Mouse (Mus musculus): ENCODE results near the gene Rab11fip4. TPM values are rescaled to one million over a fixed set of nuclear protein-coding genes. Genes with fewer than 3 reads are reported as not detected.

Rab11fip4 gene
- 100 to 1,000 TPM; 234 to 237 TPM for total RNA-seq (2021)
- long read RNA-seq, experiment 1, full-length matches to known transcripts: 33 of 143 reads
- long read RNA-seq, experiment 1, partial matches to known transcripts: 11 of 143 reads
- long read RNA-seq, experiment 1, other reads (novel, unspliced or antisense): 99 of 143 reads
- long read RNA-seq, experiment 2, full-length matches to known transcripts: 19 of 79 reads
- long read RNA-seq, experiment 2, partial matches to known transcripts: 1 of 79 reads
- long read RNA-seq, experiment 2, other reads (novel, unspliced or antisense): 59 of 79 reads

DNA sequence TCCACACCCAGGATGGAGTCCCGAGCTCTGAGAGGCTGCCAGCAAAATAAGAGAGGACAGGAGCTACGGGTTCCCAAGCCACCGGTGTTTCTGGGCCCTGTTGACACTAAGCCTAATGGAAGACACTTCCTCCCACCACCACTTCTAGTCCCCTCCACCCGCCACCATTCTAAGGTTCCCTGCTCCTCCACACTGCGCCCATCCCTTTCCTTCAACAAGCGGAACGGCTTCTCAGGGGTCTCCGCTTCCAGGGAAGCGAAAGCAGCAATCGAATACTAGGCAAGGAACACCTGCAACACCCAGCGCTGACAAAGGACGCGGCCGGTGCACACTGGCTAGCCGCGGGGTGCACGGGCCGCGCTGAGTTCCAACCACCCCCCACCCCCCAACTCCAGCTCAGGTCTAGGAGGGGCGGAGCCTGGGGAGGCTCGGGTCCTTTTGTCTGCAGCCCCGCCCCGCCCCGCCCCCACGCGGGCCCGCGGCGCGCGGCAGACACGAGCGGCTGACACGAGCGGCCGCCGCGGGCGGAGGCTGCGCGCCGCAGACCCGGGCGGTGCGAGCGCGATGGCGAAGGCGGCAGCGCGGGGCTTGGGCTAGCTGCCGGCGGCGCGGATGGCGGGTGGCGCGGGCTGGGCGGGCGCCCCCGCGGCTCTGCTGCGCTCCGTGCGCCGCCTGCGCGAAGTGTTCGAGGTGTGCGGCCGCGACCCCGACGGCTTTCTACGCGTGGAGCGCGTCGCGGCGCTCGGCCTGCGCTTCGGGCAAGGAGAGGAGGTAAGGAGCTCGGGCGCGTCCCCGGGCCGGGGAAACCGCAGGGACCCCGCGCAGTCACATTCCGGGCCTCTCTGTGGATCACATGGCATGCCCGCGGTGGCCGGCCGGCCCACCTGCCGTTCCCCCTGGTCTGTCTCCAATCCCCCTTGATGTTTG lies at the start of gene Rab11fip4:
Rab11fip4 (plus strand) TSS at position 549 of the 927 bp plus-strand sequence.
- DNase-seq (ENCODE audit: low spot score in 2 of 2): peak; percentile 47 to 68

DNA sequence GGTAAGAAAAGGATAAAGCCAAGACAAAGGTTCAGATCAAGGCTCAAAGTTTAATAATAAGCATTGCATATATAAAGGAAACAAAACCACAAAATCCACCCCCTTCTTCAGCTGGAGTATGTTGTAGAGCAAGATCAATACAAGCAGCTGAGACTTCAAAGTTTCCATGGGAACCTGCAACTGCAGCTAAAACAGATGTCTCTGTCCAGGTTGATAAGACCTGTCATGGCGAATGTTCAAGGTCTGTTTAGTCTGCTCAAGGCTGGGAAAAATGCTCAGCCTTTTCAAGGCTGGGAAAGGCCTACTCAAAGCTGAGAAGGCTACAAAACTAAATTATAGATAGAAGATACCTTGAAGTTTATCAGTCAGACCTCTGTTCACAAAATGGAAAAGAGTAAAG lies 38.4 kb upstream of the Rab11fip4 start:
- DNase-seq (ENCODE audit: low spot score in 2 of 2): no peak

GRCm38 (mm10) chr11:79560536-79560935 lies 30.5 kb upstream of the Rab11fip4 start:
- no peak for DNase-seq (ENCODE audit: low spot score in 2 of 2)

- DNase-seq (ENCODE audit: low spot score in 2 of 2): no peak
These were observed 27.5 kb upstream of the Rab11fip4 start for GRCm38 (mm10) chr11:79563493-79563892.

DNA sequence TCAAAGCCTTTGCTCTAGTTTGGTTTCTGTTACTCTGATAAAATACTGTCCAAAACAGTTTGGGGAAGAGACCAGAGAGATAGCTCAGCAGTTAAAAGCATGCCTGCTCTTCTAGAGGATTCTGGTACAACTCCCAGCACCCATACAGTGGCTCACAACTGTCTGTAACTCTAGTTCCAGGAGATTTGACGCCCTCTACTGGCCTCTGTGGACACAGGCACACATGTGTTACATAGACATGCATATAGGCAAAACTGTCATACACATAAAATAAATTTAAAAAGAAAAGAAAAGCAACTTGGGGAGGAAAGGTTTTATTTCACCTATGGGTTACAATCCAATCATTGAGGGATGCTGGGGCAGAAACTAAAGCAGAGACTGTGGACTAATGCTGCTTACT lies 24.1 kb upstream of the Rab11fip4 start:
- DNase-seq (ENCODE audit: low spot score in 2 of 2): no peak

DNA sequence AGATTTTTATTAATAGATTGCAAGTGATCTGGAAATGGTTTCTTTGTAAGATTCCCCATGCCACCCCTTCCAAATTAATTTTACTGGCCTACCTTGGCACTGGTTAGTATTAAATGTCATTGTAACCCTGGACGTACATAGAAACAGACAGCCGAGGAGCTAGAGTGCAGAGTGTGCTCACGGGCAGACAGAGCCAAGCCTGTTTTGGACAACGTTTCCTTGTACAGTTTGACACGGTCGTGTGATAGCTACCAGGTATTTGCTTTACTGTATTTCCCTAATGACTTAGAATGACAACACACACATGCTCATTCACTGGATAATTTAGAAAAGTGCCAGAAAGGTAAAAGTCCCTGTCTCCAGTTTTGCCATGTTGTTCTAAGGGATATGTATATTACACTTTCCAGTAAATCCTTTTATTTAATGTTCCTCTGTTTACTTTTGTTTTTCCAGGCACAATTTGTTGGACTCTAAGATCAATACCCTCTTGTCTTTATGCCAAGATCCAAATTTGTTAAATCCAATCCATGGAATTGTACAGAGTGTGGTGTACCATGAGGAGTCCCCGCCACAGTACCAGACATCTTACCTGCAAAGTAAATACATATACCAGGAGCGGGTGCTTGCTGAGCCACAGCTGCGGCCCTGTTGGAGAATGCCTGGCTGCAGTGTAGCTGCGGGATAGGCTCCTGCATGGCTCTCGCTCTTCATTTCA lies 22.7 kb upstream of the Rab11fip4 start:
- no peak for DNase-seq (ENCODE audit: low spot score in 2 of 2)

DNA sequence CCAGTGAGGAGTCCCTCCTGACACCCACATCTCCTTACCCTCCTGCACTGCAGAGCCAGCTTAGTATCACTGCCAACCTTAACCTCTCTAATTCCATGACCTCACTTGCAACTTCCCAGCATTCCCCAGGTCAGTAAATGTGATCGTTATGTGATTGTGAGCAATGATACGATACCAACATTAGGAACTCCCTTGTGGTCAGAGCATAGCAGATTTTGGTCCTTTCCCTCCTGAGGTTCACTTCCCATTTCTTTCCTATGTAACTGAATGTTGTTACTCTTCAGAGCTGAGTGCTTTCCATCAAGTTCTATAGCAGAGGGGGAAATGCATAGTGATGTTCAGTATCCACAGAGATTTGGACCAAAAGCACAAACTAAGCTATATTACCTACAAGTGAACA lies 20.7 kb upstream of the Rab11fip4 start:
- no peak for DNase-seq (ENCODE audit: low spot score in 2 of 2)

DNA sequence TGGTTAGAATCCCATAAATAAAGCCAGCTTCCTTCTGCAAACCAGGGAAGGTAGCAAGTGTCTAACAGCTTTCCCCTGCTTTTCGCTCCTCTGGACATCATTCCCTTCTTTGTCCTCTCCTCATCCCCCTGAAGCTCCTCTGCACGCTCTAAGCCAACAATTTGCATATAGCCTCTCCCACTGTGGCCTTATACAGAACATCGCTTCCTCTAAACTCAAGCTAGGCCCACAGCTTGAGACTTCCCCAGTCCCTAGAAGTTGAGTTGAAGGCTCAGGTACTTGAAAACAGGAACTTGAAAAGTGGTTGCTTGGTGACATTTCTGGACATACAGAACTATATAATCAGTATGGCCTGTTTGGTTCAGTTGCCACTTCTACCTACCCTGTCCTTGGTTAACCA lies 17.2 kb upstream of the Rab11fip4 start:
- DNase-seq (ENCODE audit: low spot score in 2 of 2): no peak

DNA sequence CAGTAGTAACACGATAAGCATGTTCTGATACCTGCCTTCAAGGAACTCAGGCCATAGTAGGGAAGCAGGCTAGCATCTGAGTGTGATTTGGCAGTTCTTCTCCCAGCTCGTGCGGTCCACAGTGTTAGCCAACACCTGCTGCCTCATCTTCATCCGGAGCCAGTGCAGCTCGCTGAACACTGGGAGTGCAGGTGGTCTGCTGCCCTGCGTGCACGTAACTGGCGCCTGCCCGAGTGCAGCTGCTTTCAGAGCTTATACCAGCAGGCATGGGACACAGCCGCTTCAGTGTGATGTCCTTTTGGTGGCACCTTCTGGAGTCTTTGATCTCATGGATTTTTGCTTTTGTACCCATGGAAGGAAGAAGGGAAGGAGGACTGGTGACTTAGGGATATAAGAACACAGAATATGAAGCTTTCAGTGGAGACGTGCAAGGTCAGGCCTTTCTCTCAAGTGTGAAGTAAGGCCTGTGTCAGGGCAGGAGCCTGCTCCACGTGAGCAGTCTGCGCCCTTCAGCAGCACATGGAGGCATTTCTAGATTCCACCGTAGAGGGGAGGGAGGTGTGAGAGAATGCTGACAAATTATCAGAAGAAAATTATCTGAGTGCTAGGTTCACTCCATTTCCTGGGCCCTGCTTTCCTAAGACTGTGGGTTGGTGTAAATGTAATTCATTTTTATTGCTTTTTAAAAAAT lies 15.5 kb upstream of the Rab11fip4 start:
- DNase-seq (ENCODE audit: low spot score in 2 of 2): no peak

DNA sequence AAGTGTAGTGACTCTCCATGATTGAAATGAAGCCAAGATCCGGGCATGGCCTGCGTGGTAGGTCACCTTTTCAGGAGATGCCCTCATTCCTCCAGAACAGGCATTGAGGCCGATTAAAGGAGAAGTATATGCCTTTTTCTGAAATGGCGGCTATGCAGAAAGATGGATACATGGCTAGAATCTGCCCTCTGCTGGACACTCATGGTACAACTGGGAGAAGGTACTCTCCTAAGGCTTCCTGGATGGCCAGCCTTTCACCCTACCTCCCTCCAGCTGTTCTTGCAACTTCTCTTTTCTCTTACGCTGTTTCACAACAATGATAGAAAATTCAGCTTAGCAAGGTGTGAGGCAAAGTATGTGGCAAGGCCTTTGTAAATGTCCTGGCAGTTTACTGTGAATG lies 13.3 kb upstream of the Rab11fip4 start:
- DNase-seq (ENCODE audit: low spot score in 2 of 2): peak; percentile 82 to 92

DNA sequence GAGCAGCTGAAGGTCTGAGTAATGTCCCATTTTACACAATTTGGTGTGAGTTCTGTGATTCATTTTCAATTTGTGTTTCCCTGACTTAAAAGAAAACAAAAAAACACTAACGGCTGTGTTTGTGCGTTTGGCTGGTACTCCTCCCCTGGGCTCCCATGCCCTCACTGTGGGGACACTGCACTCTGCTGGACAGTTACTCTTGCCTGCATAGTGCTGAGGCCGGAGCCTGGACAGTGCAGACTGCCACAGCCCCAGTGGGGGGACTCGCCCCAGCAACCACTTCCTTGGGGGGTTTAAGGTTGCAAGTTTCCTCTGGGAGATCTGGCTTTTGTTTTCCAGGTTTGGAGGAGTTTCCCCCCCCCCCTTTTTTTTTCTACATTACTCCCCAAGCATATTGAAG lies 10.4 kb upstream of the Rab11fip4 start:
- no peak for DNase-seq (ENCODE audit: low spot score in 2 of 2)

GRCm38 (mm10) chr11:79581257-79581656 lies 9.8 kb upstream of the Rab11fip4 start:
- no peak for DNase-seq (ENCODE audit: low spot score in 2 of 2)

- peak; percentile 77 for DNase-seq (ENCODE audit: low spot score in 2 of 2)
These were observed 6.8 kb upstream of the Rab11fip4 start for GRCm38 (mm10) chr11:79584191-79584590.

- peak in 1 of 2 experiments; percentile 50 for DNase-seq (ENCODE audit: low spot score in 2 of 2)
These were observed 1.5 kb upstream of the Rab11fip4 start for GRCm38 (mm10) chr11:79589317-79590075.

DNA sequence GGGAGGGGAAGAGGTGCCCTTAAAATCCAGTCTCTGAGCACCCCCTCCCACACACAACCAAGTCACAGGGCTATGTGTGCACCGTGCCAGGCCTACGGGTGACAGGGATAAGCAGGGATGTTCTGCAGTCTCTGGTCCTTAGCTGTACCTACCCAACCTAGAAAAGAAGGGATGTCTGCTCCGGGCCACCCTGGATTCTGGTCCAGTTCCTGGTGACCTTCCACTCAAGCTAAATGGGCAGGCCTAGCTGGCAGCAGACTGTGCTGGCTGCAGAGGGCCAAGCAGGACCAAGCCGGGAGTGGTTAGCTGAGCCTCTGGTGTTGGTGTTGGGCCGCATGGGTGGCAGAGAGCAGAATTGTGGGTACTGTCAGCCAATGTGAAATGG lies 571 bp downstream of the Rab11fip4 start:
- DNase-seq (ENCODE audit: low spot score in 2 of 2): peak in 1 of 2 experiments; percentile 53

DNA sequence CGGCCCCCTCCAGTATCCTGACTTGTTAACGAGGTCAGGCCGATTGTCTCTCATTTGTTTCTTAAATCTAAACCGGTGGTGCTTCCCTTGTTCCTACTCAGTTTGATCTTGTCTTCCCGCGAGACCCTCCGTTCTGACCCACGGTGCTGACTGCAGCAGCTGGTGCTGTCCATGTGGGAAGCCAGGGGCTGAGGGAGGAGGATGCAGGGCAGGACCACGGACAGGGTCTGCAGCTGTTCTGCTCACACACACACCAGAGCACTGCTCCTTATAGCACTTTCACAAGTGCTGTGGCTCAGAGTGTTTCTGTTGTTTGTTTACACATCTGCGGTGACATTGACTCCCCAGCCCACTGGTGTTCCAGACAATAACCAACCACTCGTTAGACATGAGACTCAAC lies 2.5 kb downstream of the Rab11fip4 start:
- no peak for DNase-seq (ENCODE audit: low spot score in 2 of 2)

GRCm38 (mm10) chr11:79610454-79610853 lies 19.4 kb downstream of the Rab11fip4 start:
- no peak for DNase-seq (ENCODE audit: low spot score in 2 of 2)

DNA sequence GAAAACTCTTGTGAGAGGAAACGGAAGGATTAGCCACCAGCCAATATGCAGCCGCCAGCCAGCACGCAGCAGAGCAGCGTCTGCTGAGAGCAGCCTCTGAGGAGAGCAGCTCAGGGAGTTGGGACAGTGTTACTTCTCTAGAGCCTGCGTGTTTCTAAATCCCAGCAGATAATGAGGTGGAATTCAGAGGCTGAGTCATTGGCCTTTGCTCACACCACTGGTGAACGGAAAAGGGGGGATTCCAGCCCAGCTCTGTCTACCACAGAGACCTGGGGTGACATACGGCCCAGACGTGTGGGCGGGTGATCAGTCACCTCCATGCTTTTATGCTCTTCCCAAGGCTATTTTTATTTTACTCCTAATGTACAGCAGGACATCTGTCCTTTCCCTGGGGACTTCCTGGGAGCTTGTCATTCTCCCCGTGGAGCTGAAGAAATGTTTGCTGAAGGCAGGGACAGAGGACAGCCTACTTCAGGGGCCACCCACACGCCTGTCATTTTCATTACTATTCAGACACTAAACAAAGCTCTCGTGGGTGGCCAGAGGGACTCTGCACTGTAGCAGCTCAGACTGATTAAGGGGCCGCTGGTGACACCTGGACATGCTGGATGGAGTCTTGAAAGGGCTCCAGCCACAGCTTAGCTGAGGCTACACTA lies 20.1 kb downstream of the Rab11fip4 start:
- DNase-seq (ENCODE audit: low spot score in 2 of 2): peak; percentile 40 to 56

GRCm38 (mm10) chr11:79612046-79612600 lies 21.1 kb downstream of the Rab11fip4 start:
- no peak for DNase-seq (ENCODE audit: low spot score in 2 of 2)

All from left cerebral cortex, adult 18-20 months (tissue).